Mouse (Mus musculus): ENCODE measurements around the gene Chdh. TPM values are rescaled to one million over a fixed set of nuclear protein-coding genes. Genes with fewer than 3 reads are reported as not detected.

Gene Chdh
- 0.32 TPM in 1 of 2 replicates, not detected in the other for polyA plus RNA-seq (2015; fragmentation: Nextera tagmentation; extraction: Ambion mirVana)

GRCm38 (mm10) chr14:30008733-30009575 lies at the start of gene Chdh, which contains the start of gene Il17rb:
Gene Chdh (plus strand): TSS chr14:30009023.
Gene Il17rb (minus strand): TSS chr14:30008896.

GRCm38 (mm10) chr14:29968075-29968821 lies 40.6 kb upstream of the Chdh start, which contains the start of gene Selenok:
Gene Selenok (plus strand): TSS chr14:29968308.

GRCm38 (mm10) chr14:29978254-29979204 lies 30.3 kb upstream of the Chdh start, which contains the start of gene Actr8:
Gene Actr8 (plus strand): TSS chr14:29978337.

Small RNAs within 50 kb of the gene (microRNA-seq; reads per million reads assigned to microRNA genes)
- 0 to 0.21 reads per million in 2 experiments for gene Mir6947

Other genes with a start within 250 kb of the Chdh start
- gene Selenok, start 40.7 kb upstream of the Chdh start, polyA plus RNA-seq (2015; fragmentation: Nextera tagmentation; extraction: Ambion mirVana), result 191 and 226 TPM in 2 replicates
- 38.0 and 40.9 TPM in 2 replicates for gene Actr8, start 30.7 kb upstream of the Chdh start, polyA plus RNA-seq (2015; fragmentation: Nextera tagmentation; extraction: Ambion mirVana)
- 0.23 and 0.30 TPM in 2 replicates for gene Il17rb, start 127 bp upstream of the Chdh start, polyA plus RNA-seq (2015; fragmentation: Nextera tagmentation; extraction: Ambion mirVana)